Mouse (Mus musculus) left cerebral cortex, postnatal 36 days (tissue): ENCODE data around the gene Nuf2. TPM values are rescaled to one million over a fixed set of nuclear protein-coding genes. Genes with fewer than 3 reads are reported as not detected.
A peak's percentile ranks its signal among the peaks of the same experiment; 100 is the strongest.

ENCODE experiments used
- DNase-seq, 2 experiments: peaks; one replicate each; pipeline ENCODE4 v3.0.0; 2021 to 2022; ENCODE audit warnings: low spot score in 2 of 2, mixed read lengths in 1 of 2
- intact Hi-C: fragments of 180-260 bp; cut with DNase I; formaldehyde crosslinking; loops from one replicate; pipeline ENCODE4 v1.15.1; 2025
- total RNA-seq, 2 experiments: library from RNA; stranded (reverse); gene quantifications; 2 replicates each; pipeline ENCODE4 v1.2.3; 2021

Gene Nuf2
- total RNA-seq, 2 experiments from 2014 or later = 1.4 to 1.6 TPM

DNA sequence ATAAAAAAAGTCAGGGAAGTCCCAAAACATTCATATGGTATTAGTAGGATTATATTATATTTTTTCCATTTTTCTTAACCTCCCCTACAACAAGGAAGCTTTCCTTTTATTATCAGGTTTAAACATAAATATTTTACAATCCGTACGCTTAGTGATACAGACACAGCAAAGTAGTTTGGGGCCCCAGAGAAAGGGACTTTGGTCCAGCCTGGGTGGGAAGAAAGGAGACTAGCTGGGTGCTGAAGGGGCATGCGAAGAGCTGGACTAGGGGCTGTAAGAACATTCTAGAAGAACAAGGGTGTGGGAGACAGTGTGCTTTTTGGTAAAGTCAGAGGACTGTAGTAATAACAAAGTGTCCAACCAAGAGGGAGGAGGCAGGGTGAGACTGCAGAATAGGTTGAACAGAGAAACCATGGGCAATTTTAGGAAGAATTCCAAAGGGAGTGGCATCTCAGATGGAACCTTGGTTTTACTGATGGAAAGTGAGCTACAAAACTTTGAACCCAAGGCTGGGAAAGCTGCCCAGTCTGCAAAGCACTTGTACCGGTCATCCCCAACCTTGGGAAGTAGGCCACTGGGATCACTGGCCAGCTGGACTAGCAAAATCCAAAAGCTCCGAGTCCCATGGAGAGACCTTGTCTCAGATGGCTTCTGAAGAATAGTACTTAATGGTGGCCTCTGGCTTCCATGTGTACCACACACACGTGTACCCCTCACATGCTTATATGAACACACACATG, 48.5 kb downstream of the Nuf2 start:
- DNase-seq = no peak
- intact Hi-C loops = no loop called here

DNA sequence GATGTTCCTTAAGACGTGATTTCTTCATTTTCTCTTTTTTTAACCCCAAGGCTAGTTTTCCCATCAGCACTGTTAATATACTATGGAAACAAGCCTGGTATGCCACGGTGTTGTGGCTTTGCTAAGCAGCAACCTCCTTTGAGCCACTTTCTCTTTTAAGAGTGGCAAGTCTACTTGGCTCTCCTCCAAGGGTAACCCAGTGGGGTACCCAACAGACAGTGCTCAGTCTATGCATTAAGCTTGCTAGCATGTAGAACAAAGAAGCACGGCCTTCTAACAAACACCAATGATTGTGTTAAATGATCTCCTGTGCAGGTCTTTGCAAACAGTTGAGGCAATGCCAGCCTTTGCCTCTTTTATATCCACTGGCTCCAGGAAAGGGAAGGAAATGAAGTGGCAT, 60.1 kb downstream of the Nuf2 start:
- no peak for DNase-seq
- intact Hi-C loops = no loop called here

DNA sequence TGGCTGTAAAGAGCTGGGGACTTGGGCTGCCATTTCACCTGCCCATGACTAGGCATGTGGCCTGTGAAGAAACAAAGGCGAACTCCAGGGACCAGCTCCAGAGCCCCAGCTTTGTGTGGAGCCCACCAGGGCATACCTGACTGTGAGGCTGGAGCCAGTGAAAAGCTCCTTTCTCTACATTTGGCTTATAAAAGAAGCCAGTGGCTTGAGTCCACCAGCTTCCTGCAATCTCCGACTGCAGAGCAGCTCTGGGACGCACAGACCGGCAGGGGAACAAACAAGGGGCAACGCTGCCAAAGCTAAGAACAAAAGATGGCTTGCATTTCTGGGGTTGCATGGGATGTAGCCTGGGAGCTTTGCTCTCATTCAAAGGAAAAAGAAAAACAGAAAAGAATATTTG, 63.5 kb downstream of the Nuf2 start:
- peak in 1 of 2 experiments; percentile 23 for DNase-seq
- intact Hi-C loops = no loop called here

DNA sequence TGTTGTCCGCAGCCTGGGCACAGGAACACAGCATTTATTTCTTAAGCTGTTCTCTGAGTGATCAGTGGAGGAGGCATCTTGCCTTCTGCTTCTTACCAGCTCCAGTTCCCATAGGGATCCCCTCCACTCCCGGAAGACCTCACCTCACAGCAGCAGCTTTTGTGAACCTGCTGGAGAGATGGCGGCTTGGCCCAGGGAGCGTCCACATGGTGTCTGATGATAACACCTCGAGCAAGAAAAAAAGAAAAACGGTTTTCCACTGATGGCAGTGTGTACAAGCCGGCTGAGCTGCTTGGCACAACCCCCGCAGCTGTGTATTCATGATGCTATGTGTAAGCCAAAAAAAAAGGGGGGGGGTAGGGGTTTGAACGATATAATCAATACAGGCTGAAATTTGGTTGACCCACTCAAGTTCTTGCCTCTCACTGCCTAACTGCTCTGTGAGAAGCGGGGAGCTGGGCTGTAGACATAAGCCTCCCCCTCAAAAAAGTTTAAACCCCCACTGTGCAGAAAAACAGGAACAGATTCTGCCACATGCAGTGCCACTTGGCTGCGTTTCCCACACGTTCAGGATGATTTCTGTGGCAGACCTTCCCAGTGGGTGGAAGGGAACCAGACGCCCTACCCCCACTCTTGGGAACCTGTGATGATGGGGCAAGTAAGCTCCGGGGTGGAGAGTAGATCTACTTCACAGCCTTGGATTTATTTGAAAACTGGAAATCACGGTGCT, 68.7 kb downstream of the Nuf2 start:
- intact Hi-C loops = loop anchor here (5.0 kb wide), 1 partner anchor 115 kb away; no protein-coding TSS in a partner anchor
- peak; percentile 72 to 81 for DNase-seq

DNA sequence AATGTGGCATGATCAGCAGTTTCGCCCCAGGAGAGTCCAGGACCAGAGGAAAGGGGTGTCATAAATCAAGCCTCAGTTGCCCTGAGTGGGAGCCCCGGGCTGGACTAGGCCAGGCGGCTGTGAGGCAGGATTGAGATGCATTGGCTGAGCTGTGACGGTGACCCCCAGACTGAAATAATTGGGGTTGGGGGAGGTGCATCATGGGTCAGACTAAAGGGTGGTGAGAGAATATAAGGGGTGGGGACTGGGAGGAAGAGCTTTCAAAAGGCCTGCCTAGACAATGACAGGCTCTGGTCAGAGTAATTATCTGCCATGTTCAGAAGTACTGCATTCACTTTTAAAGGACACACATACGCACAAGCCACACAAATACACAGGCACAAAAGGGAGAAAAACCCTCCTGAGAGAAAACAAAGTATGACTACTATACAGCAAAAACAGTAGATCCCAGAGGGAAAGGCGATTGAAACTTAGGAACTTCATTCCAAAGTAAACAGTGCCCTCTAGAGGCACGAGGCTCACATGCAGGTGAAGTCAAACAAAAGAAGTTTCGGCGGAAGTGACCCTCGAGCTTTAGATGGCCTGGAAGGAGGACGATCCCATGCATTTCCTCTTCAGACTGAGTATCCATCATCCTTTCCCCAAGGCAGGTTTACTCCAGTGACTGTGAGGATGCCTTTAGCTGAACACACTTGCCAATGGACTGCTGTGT, 72.0 kb downstream of the Nuf2 start:
- DNase-seq = peak; percentile 43 to 44
- intact Hi-C loops = loop anchor here (2.0 to 10.0 kb wide), 3 partner anchors 1244 to 1514 kb away; no protein-coding TSS in a partner anchor

Other genes with a start within 250 kb of the Nuf2 start
- gene Rgs5, start 124.0 kb upstream of the Nuf2 start, total RNA-seq = 10 to 100 TPM; 42.8 to 45.8 TPM
- 100 to 1,000 TPM; 425 to 565 TPM for gene Rgs4, start 216.2 kb upstream of the Nuf2 start, total RNA-seq